Comparison of ENCODE assay signal across 11 mouse cellular contexts in genomic region chr2:136753682-136754081, GRCm38 (mm10). TPM values are rescaled to one million over a fixed set of nuclear protein-coding genes. Genes with fewer than 3 reads are reported as not detected.
DNase-seq lines count a peak whose midpoint lies in the region; ATAC-seq and TF ChIP-seq lines count a peak whose summit lies in the region.
"Had no signal": no experiment of that assay in that cellular context is flagged by ENCODE, and none has a peak within 500 bp of the region (broad histone marks: within the 10 kb centered on the region; RNA-seq: fewer than 3 reads in every experiment).

No protein-coding gene starts in this region.

- peak overlapping the region; percentile 18; the same call in 1 of the 2 replicates for H3K27ac ChIP-seq in forebrain, embryonic 16.5 days (ENCODE audit: low read length)
- no peak overlapping the region for H3K27ac ChIP-seq in hindbrain, postnatal 0 days
- H3K27ac ChIP-seq in neural tube, embryonic 15.5 days (replicated peaks), result no peak overlapping the region
- H3K27ac ChIP-seq in liver, embryonic 12.5 days, result no peak overlapping the region
- H3K27ac ChIP-seq: intestine, embryonic 15.5 days had no signal

- peak; percentile 41 to 61 for DNase-seq in left cerebral cortex, postnatal 14 days (ENCODE audit: low spot score in 2 of 2)
- DNase-seq in left cerebral cortex, adult 18-20 months (ENCODE audit: low spot score in 2 of 2), result no peak
- DNase-seq in hindbrain, postnatal 0 days (ENCODE audit: low spot score), result peak; percentile 50
- no peak for DNase-seq in lung, postnatal 4 days
- DNase-seq: adrenal gland, postnatal 14 days; spleen, adult 18-20 months had no signal

- WGBS in forebrain, embryonic 16.5 days, result 18% methylated on average over 3 of the region's 3 CpGs
- 18% methylated on average over 3 of the region's 3 CpGs for WGBS in hindbrain, postnatal 0 days
- 26% methylated on average over 3 of the region's 3 CpGs for WGBS in neural tube, embryonic 15.5 days
- 31% methylated on average over 3 of the region's 3 CpGs for WGBS in liver, embryonic 12.5 days (ENCODE audit: insufficient replicate concordance)

- H3K4me3 ChIP-seq in forebrain, embryonic 16.5 days (replicated peaks; ENCODE audit: low read length), result no peak overlapping the region
- H3K4me3 ChIP-seq in hindbrain, postnatal 0 days (ENCODE audit: low read length), result no peak overlapping the region
- H3K4me3 ChIP-seq in neural tube, embryonic 15.5 days (replicated peaks), result no peak overlapping the region
- no peak overlapping the region for H3K4me3 ChIP-seq in liver, embryonic 12.5 days
- H3K4me3 ChIP-seq: intestine, embryonic 15.5 days had no signal

- H3K27me3 ChIP-seq in forebrain, embryonic 16.5 days (replicated peaks; ENCODE audit: control insufficient read depth, insufficient read depth, low read length), result no peaks in the 10 kb centered on the region
- H3K27me3 ChIP-seq in hindbrain, postnatal 0 days (ENCODE audit: insufficient read depth, low read length), result no peaks in the 10 kb centered on the region
- H3K27me3 ChIP-seq in neural tube, embryonic 15.5 days (replicated peaks), result no peaks in the 10 kb centered on the region
- no peaks in the 10 kb centered on the region for H3K27me3 ChIP-seq in liver, embryonic 12.5 days (replicated peaks)
- H3K27me3 ChIP-seq: intestine, embryonic 15.5 days had no signal

- intact Hi-C loops in left cerebral cortex, postnatal 14 days (cut with DNase I), result no loop called here

- TF ChIP-seq CTCF in hindbrain, postnatal 0 days (IDR thresholded peaks at IDR 0.05; ENCODE audit: low read depth), result no peak

- H3K4me1 ChIP-seq in forebrain, embryonic 16.5 days (replicated peaks; ENCODE audit: control insufficient read depth, insufficient read depth, low read length), result peaks cover 13% of the 10 kb centered on the region
- peaks cover 4% of the 10 kb centered on the region; the same call in 1 of the 2 replicates for H3K4me1 ChIP-seq in hindbrain, postnatal 0 days (ENCODE audit: insufficient read depth, low read length)
- peaks cover 7% of the 10 kb centered on the region; the same call in 1 of the 2 replicates for H3K4me1 ChIP-seq in neural tube, embryonic 15.5 days
- H3K4me1 ChIP-seq in liver, embryonic 12.5 days, result no peaks in the 10 kb centered on the region
- H3K4me1 ChIP-seq: intestine, embryonic 15.5 days had no signal

- H3K9ac ChIP-seq in forebrain, embryonic 16.5 days (replicated peaks; ENCODE audit: low read depth, low read length), result no peak overlapping the region
- no peak overlapping the region for H3K9ac ChIP-seq in hindbrain, postnatal 0 days (replicated peaks; ENCODE audit: low read length)
- H3K9ac ChIP-seq in neural tube, embryonic 15.5 days (replicated peaks), result no peak overlapping the region
- no peak overlapping the region for H3K9ac ChIP-seq in liver, embryonic 12.5 days
- H3K9ac ChIP-seq: intestine, embryonic 15.5 days had no signal

- 0 out of 2 replicates have a peak, but pooled peaks cover 2% of the 10 kb centered on the region for H3K36me3 ChIP-seq in forebrain, embryonic 16.5 days (ENCODE audit: control insufficient read depth, insufficient read depth)
- H3K36me3 ChIP-seq in hindbrain, postnatal 0 days (ENCODE audit: insufficient read depth, low read length), result no peaks in the 10 kb centered on the region
- H3K36me3 ChIP-seq in neural tube, embryonic 15.5 days, result no peaks in the 10 kb centered on the region
- no peaks in the 10 kb centered on the region for H3K36me3 ChIP-seq in liver, embryonic 12.5 days
- H3K36me3 ChIP-seq: G1E; intestine, embryonic 15.5 days had no signal

- H3K4me2 ChIP-seq in forebrain, embryonic 16.5 days (ENCODE audit: low read length), result no peak overlapping the region
- H3K4me2 ChIP-seq in hindbrain, postnatal 0 days (ENCODE audit: low read depth, low read length), result no peak overlapping the region
- no peak overlapping the region for H3K4me2 ChIP-seq in neural tube, embryonic 15.5 days
- no peak overlapping the region for H3K4me2 ChIP-seq in liver, embryonic 12.5 days
- H3K4me2 ChIP-seq: intestine, embryonic 15.5 days had no signal

- peak; percentile 84 for ATAC-seq in forebrain, embryonic 16.5 days
- peak; percentile 84 for ATAC-seq in hindbrain, postnatal 0 days
- ATAC-seq in neural tube, embryonic 15.5 days (ENCODE audit: low FRiP score), result peak; percentile 18; the same call in 1 of the 2 replicates
- no peak for ATAC-seq in liver, embryonic 12.5 days
- ATAC-seq: intestine, embryonic 15.5 days had no signal

- no peaks in the 10 kb centered on the region for H3K9me3 ChIP-seq in forebrain, embryonic 16.5 days (ENCODE audit: control insufficient read depth, low read length)
- no peaks in the 10 kb centered on the region for H3K9me3 ChIP-seq in hindbrain, postnatal 0 days (ENCODE audit: low read length)
- no peaks in the 10 kb centered on the region for H3K9me3 ChIP-seq in neural tube, embryonic 15.5 days (replicated peaks)
- H3K9me3 ChIP-seq in liver, embryonic 12.5 days (replicated peaks), result no peaks in the 10 kb centered on the region
- H3K9me3 ChIP-seq: intestine, embryonic 15.5 days had no signal

RNA-seq across cellular contexts. Expression of gene Snap25, which starts 40.4 kb away (rescaled TPM):
- 1,000 to 10,000 TPM; 1,628 to 1,639 TPM for total RNA-seq in left cerebral cortex, postnatal 14 days (2021)
- total RNA-seq in left cerebral cortex, adult 18-20 months (2021), result 1,000 to 10,000 TPM; 3,274 to 3,529 TPM
- 134 and 169 TPM in 2 replicates for polyA plus RNA-seq in forebrain, embryonic 16.5 days (2015; fragmentation: Nextera tagmentation; extraction: Ambion mirVana)
- total RNA-seq in hindbrain, postnatal 0 days (2014; rRNA removed), result 227 and 265 TPM in 2 replicates
- 312 and 341 TPM in 2 replicates for polyA plus RNA-seq in hindbrain, postnatal 0 days (2015; fragmentation: Nextera tagmentation; extraction: Ambion mirVana)
- polyA plus RNA-seq in neural tube, embryonic 15.5 days (2015; fragmentation: Nextera tagmentation; extraction: Ambion mirVana), result 321 and 342 TPM in 2 replicates
- 0.04 and 0.18 TPM in 2 replicates for polyA plus RNA-seq in liver, embryonic 12.5 days (2016; fragmentation: Nextera tagmentation; extraction: Ambion mirVana)
- polyA plus RNA-seq: G1E had no signal

Comparison
In these comparisons a context has a peak if more than half of its experiments do, and no peak if none do; other contexts are left out.
1. DNase-seq: peak in left cerebral cortex, postnatal 14 days (2 of 2) and hindbrain, postnatal 0 days (single experiment); none in left cerebral cortex, adult 18-20 months (0 of 2) and lung, postnatal 4 days (0 of 2).
2. RNA of gene Snap25, which starts 40.4 kb away (polyA plus RNA-seq): 321 to 342 TPM in neural tube, embryonic 15.5 days, 312 to 341 TPM in hindbrain, postnatal 0 days and 134 to 169 TPM in forebrain, embryonic 16.5 days; 0.04 to 0.18 TPM in liver, embryonic 12.5 days; every median in the first group is over 100 times any median in the second.